In genomic region chr16:21339061-21339459, GRCm38 (mm10) we compare ENCODE assay signal across 8 mouse cellular contexts.
DNase-seq lines count a peak whose midpoint lies in the region; ATAC-seq and TF ChIP-seq lines count a peak whose summit lies in the region.

No protein-coding gene starts in this region.

- no peaks in the 10 kb centered on the region for H3K36me3 ChIP-seq in heart, embryonic 13.5 days
- no peaks in the 10 kb centered on the region for H3K36me3 ChIP-seq in liver, postnatal 0 days (replicated peaks; ENCODE audit: insufficient read depth, low read length)

- 52% methylated on average over 6 of the region's 6 CpGs for WGBS in heart, embryonic 13.5 days
- WGBS in liver, postnatal 0 days (ENCODE audit: insufficient replicate concordance), result 74% methylated on average over 6 of the region's 6 CpGs
- 52% methylated on average over 6 of the region's 6 CpGs for WGBS in olfactory bulb, adult 2 months

- H3K4me3 ChIP-seq in heart, embryonic 13.5 days, result no peak overlapping the region
- no peak overlapping the region for H3K4me3 ChIP-seq in liver, postnatal 0 days (ENCODE audit: low read depth, low read length)
- H3K4me3 ChIP-seq in olfactory bulb, adult 2 months (ENCODE audit: insufficient read depth, low read depth, low read length), result no peak overlapping the region

- no peak for TF ChIP-seq EP300 in liver, postnatal 0 days (IDR thresholded peaks at IDR 0.05; ENCODE audit: low read depth)

- H3K9me3 ChIP-seq in heart, embryonic 13.5 days, result no peaks in the 10 kb centered on the region
- no peaks in the 10 kb centered on the region for H3K9me3 ChIP-seq in liver, postnatal 0 days (ENCODE audit: low read length)

- H3K27me3 ChIP-seq in heart, embryonic 13.5 days (replicated peaks), result no peaks in the 10 kb centered on the region
- no peaks in the 10 kb centered on the region for H3K27me3 ChIP-seq in liver, postnatal 0 days (ENCODE audit: insufficient read depth, low read length)

- peaks cover 32% of the 10 kb centered on the region for H3K4me1 ChIP-seq in heart, embryonic 13.5 days
- 0 out of 2 replicates have a peak, but pooled peaks cover 4% of the 10 kb centered on the region for H3K4me1 ChIP-seq in liver, postnatal 0 days (ENCODE audit: insufficient read depth)
- H3K4me1 ChIP-seq in olfactory bulb, adult 2 months (ENCODE audit: control insufficient read depth, insufficient read depth, low read length), result peaks cover 15% of the 10 kb centered on the region

- peak; percentile 49; the same call in 1 of the 2 replicates for ATAC-seq in heart, embryonic 13.5 days (ENCODE audit: extremely low read depth, insufficient number of reproducible peaks, low FRiP score, low TSS enrichment)
- ATAC-seq in liver, postnatal 0 days, result peak; percentile 49; the same call in 1 of the 2 replicates
- no peak for ATAC-seq in megakaryocyte, adult 5-6 weeks (ENCODE audit: poor library complexity, severe bottlenecking)

- no peak for TF ChIP-seq CTCF in liver, postnatal 0 days (IDR thresholded peaks at IDR 0.05; ENCODE audit: low read depth)
- no peak for TF ChIP-seq CTCF in olfactory bulb, adult 2 months (IDR thresholded peaks at IDR 0.05; ENCODE audit: insufficient read depth, low read depth, low read length)

- H3K9ac ChIP-seq in heart, embryonic 13.5 days, result peak overlapping the region; percentile 72
- H3K9ac ChIP-seq in liver, postnatal 0 days (replicated peaks), result no peak overlapping the region

- intact Hi-C loops in left cerebral cortex, postnatal 25 days (cut with DNase I), result no loop called here

- peak; percentile 44 for DNase-seq in urinary bladder, postnatal 14 days (ENCODE audit: low spot score)
- no peak for DNase-seq in urinary bladder, postnatal 10 days (ENCODE audit: low spot score)
- DNase-seq in liver, postnatal 0 days, result no peak
- no peak for DNase-seq in left cerebral cortex, postnatal 25 days (ENCODE audit: low spot score in 2 of 2)
- no peak for DNase-seq in left cerebral cortex, adult 9 months (ENCODE audit: low spot score in 2 of 2)

- no peak for TF ChIP-seq POLR2A in olfactory bulb, adult 2 months (IDR thresholded peaks at IDR 0.05; ENCODE audit: insufficient read depth, low read depth, low read length)

- H3K27ac ChIP-seq in heart, embryonic 13.5 days (replicated peaks), result peak overlapping the region; percentile 86
- H3K27ac ChIP-seq in liver, postnatal 0 days (ENCODE audit: low read depth), result no peak overlapping the region
- peak overlapping the region; percentile 87 for H3K27ac ChIP-seq in olfactory bulb, adult 2 months (ENCODE audit: insufficient read depth, low read depth, low read length)

- peak overlapping the region; percentile 40 for H3K4me2 ChIP-seq in heart, embryonic 13.5 days
- H3K4me2 ChIP-seq in liver, postnatal 0 days (ENCODE audit: low read depth, low read length), result no peak overlapping the region
